Mouse (Mus musculus): ENCODE data around the gene Fbxo2.

Fbxo2 gene

GRCm38 (mm10) chr4:148140098-148141011 is 20.1 kb upstream of the Fbxo2 start:
- in situ Hi-C loops (cut with MboI, MseI) = no loop called here

GRCm38 (mm10) chr4:148143721-148144120 is 16.7 kb upstream of the Fbxo2 start:
- in situ Hi-C loops (cut with MboI, MseI) = no loop called here

GRCm38 (mm10) chr4:148147714-148148113 is 12.7 kb upstream of the Fbxo2 start:
- in situ Hi-C loops (cut with MboI, MseI) = no loop called here

GRCm38 (mm10) chr4:148149540-148149939 is 10.9 kb upstream of the Fbxo2 start:
- in situ Hi-C loops (cut with MboI, MseI) = no loop called here

- in situ Hi-C loops (cut with MboI, MseI) = no loop called here
Observed at GRCm38 (mm10) chr4:148150242-148150641, 10.2 kb upstream of the Fbxo2 start.

GRCm38 (mm10) chr4:148150953-148151266 is 9.5 kb upstream of the Fbxo2 start:
- in situ Hi-C loops (cut with MboI, MseI) = no loop called here

- in situ Hi-C loops (cut with MboI, MseI) = no loop called here
Observed at GRCm38 (mm10) chr4:148151267-148152168, 8.9 kb upstream of the Fbxo2 start, which contains the start of gene Fbxo6. TSS of gene Fbxo6 (minus strand) at chr4:148152140.

GRCm38 (mm10) chr4:148152547-148152946 is 7.9 kb upstream of the Fbxo2 start:
- in situ Hi-C loops (cut with MboI, MseI) = no loop called here

- in situ Hi-C loops (cut with MboI, MseI) = no loop called here
Observed at GRCm38 (mm10) chr4:148154006-148154405, 6.4 kb upstream of the Fbxo2 start.

- in situ Hi-C loops (cut with MboI, MseI) = no loop called here
Observed at GRCm38 (mm10) chr4:148154982-148155381, 5.4 kb upstream of the Fbxo2 start.

GRCm38 (mm10) chr4:148158436-148159348 is 1.7 kb upstream of the Fbxo2 start:
- in situ Hi-C loops (cut with MboI, MseI) = no loop called here

- in situ Hi-C loops (cut with MboI, MseI) = loop anchor here (5.0 kb wide), 1 partner anchor 47 kb away; no protein-coding TSS in a partner anchor
Observed at GRCm38 (mm10) chr4:148159544-148160435, 631 bp upstream of the Fbxo2 start.

GRCm38 (mm10) chr4:148164002-148164439 is 3.6 kb downstream of the Fbxo2 start:
- in situ Hi-C loops (cut with MboI, MseI) = loop anchor here (5.0 kb wide), 1 partner anchor 52 kb away; no protein-coding TSS in a partner anchor

- in situ Hi-C loops (cut with MboI, MseI) = loop anchor here (5.0 kb wide), 1 partner anchor 52 kb away; no protein-coding TSS in a partner anchor
Observed at GRCm38 (mm10) chr4:148164461-148164860, 4.0 kb downstream of the Fbxo2 start.

GRCm38 (mm10) chr4:148165551-148165950 is 5.1 kb downstream of the Fbxo2 start:
- in situ Hi-C loops (cut with MboI, MseI) = no loop called here

- in situ Hi-C loops (cut with MboI, MseI) = no loop called here
Observed at GRCm38 (mm10) chr4:148166431-148166830, 6.0 kb downstream of the Fbxo2 start.

GRCm38 (mm10) chr4:148166986-148167385 is 6.6 kb downstream of the Fbxo2 start:
- in situ Hi-C loops (cut with MboI, MseI) = no loop called here

- in situ Hi-C loops (cut with MboI, MseI) = no loop called here
Observed at GRCm38 (mm10) chr4:148168287-148168686, 7.9 kb downstream of the Fbxo2 start.

GRCm38 (mm10) chr4:148169586-148169985 is 9.2 kb downstream of the Fbxo2 start:
- in situ Hi-C loops (cut with MboI, MseI) = no loop called here

GRCm38 (mm10) chr4:148170842-148171241 is 10.4 kb downstream of the Fbxo2 start:
- in situ Hi-C loops (cut with MboI, MseI) = no loop called here

Data from regulatory T cell (primary cell).